Mouse (Mus musculus) left cerebral cortex, postnatal 14 days (tissue): Measurements from ENCODE around the gene C1ql2. TPM values are rescaled to one million over a fixed set of nuclear protein-coding genes. Genes with fewer than 3 reads are reported as not detected.

Experiments
- DNase-seq, 2 experiments: peaks; one replicate each; pipeline ENCODE4 v3.0.0; 2021 to 2022; ENCODE audit warnings: low spot score in 2 of 2, mixed read lengths in 1 of 2
- intact Hi-C: fragments of 180-260 bp; cut with DNase I; formaldehyde crosslinking; loops from one replicate; pipeline ENCODE4 v1.15.1; 2025
- long read RNA-seq, 2 experiments: library from polyadenylated mRNA; stranded (forward); transcript quantifications; one replicate each; pipeline ENCODE4 v2.0.0; 2021
- total RNA-seq, 2 experiments: library from RNA; stranded (reverse); gene quantifications; 2 replicates each; pipeline ENCODE4 v1.2.3; 2021

The C1ql2 gene
- 1 to 10 TPM; 1.8 to 6.9 TPM for total RNA-seq
- long read RNA-seq, experiment 1, transcript C1ql2-201 (2 exons, 2,000 nt), result major isoform, 15 of 15 reads
- long read RNA-seq, experiment 1, partial matches to known transcripts, result 0 of 15 reads
- long read RNA-seq, experiment 1, other reads (novel, unspliced or antisense), result 0 of 15 reads
- long read RNA-seq, experiment 2, partial matches to known transcripts, result 0 of 4 reads
- long read RNA-seq, experiment 2, other reads (novel, unspliced or antisense), result 0 of 4 reads

DNA sequence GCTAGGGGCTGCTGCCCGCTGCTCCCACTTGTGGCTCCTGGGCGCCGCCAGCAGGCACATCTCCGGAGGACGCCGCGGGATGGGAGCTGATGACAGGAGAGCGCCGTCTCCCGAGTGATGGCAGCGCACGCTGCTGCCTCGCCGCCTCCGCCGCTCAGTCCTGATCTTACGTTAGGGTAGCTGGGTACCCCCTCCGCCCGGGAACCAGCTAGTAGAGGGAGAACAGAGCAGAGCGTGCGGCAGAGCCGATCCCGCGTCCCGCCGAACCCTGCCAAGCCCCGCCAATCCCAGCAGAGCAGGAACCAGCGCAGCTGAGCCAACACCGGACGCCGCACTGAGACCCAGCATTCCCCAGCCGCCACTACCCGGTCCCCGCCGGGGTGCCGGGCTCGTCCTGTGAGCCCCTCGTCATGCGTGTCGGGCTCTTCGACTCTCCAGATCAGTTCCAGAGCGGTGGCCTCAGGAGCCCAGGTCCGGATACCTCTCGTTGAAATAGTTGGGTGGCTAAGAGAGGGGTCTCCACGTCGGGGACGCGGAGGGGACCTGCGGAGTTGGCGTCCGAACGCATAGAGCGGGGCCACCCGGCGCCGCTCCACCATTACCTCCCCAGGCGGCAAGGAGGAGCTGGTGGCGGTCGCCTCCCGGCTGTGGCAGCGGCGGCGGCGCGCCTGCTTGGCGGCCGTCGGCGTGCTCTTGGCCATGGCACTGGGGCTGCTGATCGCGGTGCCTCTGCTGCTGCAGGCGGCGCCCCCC lies at the start of gene C1ql2:
TSS of gene C1ql2 (plus strand) at position 164 of the 753 bp plus-strand sequence.
- DNase-seq, result peak; percentile 56 to 58
- intact Hi-C loops, result no loop called here

DNA sequence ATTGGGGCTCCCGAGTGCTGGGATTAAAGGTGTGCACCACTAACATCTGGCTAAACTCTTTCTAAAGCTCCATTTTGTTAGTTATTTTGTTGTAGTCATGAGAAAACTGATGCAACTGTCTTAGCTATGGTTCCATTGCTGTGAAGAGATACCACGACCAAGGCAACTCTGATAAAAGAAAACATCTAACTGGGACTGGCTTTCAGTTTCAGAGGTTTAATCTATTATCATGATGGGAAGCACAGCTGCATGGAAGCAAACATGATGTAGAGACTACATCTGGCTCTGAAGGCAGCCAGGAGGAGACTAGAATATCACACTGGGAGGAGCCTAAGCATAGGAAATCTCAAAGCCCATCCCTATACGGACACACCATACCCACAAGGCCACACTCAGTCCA lies 48.7 kb upstream of the C1ql2 start:
- no peak for DNase-seq
- intact Hi-C loops, result no loop called here

DNA sequence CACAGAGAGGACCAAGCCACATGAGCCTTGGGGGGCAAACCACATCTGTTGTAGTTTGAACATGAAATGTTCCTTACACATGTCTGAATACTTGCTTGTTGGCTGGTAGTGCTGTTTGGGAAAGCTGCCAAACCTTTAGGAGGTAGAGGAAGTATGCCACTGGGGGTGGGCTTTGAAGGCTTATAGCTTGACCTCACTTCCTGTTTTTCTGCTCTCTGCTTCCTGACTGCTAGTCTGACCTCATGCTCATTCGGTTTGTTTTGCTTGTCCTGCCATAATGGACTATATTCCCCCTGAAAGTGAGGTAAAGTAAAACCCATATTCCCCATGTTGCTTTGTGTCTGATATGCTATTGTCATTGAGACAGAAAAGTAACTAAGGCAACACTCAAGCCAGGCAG lies 46.6 kb upstream of the C1ql2 start:
- no peak for DNase-seq
- intact Hi-C loops, result no loop called here

DNA sequence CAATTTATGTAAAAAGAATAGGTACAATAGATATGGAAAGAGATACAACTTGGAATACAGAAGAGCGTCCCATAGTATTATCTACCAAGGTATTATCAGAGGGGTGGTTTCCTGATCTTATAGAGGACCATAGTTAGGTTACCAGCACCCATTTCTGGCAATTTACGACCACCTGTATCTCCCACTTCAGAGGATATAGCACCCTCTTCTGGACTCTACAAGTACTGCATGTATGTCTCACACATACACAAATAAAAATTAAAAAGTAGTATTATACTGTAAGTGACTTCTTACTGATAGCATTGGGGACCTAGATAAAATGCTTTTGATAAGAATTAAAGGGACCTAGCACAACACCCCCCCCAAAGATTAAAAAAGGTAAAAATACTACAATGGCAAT lies 43.4 kb upstream of the C1ql2 start:
- intact Hi-C loops, result no loop called here

DNA sequence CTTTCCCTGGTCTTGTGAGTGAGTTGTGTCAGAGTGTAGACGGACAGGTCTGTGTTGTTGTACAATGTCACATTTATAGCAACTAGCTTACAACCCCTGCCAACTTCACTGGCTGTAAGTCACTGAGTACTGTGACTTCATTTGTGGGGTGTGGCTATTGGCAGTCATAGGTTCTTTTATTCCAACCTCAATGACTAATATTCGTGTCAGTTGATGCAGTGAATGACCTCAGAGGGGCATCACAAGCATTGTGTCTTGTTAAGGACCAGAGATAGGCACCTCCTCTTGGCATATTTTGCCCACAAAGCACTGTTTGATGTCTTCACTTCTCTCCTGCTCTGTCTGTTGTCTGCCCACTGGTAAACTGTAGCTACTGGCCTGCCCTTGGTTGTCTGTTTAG lies 34.6 kb upstream of the C1ql2 start:
- intact Hi-C loops, result no loop called here
- DNase-seq, result no peak

More for the DNA sequence above, 43.4 kb upstream of the C1ql2 start:
- DNase-seq, result no peak

DNA sequence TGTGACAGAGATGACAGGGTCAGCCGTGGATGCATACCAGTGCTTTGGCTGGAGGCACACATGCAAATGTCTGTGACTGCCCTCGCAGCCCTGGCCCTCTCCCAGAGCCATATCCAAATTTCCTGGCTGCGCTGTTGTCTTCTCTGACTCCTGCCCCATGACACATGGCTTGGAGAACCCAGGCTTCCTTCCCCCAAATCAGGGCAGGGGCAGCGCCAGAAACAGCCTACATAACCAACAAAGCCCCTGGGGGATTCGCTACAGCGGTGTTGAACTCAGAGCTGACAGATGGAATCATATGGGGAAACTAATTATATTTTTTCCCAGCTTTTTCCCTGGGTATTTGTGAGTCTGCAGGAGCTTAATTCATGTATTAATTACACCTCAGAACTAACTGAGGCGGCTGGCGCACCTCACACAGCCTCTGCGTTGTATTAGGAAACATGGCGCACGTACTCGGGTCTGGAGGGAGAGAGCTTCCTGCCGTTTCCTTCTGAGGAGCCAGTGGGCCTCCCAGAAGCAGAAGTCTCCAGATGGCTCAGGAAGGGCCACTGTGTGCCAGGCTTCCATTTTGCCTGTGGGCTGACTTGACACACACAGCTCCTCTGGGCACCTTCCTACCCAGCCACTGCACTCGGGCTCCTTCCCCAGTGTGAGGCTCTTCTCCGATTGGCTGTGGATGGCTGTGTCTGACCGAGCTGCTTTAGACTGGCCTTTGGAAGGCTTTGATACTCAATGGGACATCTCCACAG lies 18.9 kb upstream of the C1ql2 start:
- no peak for DNase-seq

DNA sequence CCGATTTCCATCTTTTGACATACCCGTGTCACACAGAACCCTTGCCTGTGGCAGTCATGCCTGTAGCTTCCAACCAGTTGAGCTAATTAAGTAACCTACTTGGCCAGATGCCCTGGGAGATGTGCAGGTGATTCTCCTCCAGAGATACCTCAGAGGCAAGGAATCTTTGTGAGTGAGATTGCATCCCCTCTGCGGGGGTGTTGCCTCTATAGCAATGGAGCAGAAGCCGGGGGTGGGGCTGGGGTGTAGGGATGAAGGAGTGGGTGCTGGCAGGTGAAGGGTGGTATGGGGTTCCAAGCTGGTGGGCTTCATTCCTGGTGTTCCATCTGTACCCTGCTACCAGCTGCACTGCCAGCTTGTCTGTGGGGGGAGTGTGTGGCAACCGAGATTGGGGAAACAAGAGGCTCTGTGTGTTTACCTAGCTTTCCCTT lies 17.2 kb upstream of the C1ql2 start:
- intact Hi-C loops, result no loop called here
- DNase-seq, result no peak

More for the DNA sequence above, 18.9 kb upstream of the C1ql2 start:
- intact Hi-C loops, result no loop called here

DNA sequence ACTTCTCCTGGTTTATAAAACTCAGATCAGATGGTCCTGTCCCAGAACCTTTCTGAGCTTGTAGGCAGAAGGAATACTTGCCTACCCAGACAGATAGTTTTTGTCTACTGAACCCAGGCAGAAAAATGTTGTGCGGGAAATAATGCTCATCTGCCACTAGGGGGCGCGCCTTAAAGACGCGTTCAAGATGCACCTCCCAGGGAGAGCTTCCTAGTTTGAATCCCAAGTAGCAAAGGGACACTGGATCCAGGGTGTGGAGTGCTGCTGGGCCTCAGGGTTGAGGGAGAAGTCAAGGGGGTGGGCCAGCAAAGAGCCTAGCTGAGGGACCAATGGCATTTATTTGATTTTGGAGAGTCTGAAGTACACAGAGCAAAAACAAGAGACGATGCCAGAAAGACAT lies 12.7 kb upstream of the C1ql2 start:
- peak; percentile 50 to 62 for DNase-seq
- intact Hi-C loops, result no loop called here

DNA sequence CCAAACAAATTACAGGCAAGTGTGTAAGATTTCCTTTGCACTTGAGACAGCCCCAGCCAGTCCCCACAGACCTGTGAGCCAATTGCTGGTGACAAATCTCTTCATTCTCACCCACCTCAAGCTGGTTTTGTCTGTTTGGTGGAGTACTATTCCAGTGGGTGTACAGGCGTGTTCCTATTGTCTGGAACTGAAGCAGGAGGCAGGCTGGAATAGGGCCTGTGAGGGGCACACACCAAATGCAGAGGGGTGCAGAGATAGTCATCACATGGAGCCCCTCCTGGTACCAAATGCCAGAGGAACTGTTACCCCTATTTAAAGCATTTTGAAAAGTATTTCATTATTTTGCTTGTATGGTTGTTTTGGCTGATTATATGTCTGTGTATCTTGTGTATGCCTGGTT lies 12.2 kb upstream of the C1ql2 start:
- intact Hi-C loops, result no loop called here
- no peak for DNase-seq

DNA sequence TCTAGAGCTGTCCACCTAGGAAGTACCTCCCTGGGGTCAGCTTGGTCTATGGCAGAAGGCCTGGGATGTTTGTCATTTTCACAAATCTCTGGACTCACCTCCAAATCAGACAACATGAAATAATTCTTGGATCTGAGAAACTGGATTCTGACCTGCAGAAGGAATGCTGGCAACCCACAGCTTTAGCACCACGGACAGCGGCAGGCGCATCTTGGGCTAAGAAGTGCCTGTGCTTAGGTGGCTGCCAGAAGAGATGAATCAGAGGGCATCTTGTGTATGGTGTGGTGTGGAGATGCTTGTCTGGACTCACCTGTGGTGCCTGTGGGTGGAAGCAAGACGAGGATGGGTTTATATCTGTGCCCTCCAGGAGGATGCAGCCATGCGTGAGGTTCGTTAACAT lies 8.5 kb upstream of the C1ql2 start:
- intact Hi-C loops, result loop anchor here (5.0 to 10.0 kb wide), 2 partner anchors 137 to 215 kb away; no protein-coding TSS in a partner anchor
- DNase-seq, result no peak

DNA sequence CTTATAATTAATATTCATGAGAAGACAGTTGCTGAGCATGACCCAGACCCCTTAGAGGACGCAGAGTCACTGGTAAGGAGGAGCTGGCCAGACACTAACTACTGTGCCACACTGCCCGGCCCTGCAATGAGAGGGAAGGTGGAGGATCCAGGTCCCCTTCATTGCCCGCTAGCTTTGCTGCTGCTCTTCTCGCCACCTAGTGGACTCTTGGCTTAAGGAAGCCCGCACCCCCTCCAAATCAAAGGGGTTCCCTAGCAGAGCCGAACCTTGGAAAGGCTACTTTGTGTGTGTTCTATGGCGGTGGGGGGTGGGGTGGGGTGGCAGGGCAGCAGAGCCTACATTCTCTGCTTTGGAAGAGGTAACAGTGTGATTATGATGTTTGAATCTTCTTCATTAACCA lies 2.4 kb upstream of the C1ql2 start:
- DNase-seq, result peak in 1 of 2 experiments; percentile 26
- intact Hi-C loops, result loop anchor here (10.0 kb wide), 1 partner anchor 143 kb away; no protein-coding TSS in a partner anchor

DNA sequence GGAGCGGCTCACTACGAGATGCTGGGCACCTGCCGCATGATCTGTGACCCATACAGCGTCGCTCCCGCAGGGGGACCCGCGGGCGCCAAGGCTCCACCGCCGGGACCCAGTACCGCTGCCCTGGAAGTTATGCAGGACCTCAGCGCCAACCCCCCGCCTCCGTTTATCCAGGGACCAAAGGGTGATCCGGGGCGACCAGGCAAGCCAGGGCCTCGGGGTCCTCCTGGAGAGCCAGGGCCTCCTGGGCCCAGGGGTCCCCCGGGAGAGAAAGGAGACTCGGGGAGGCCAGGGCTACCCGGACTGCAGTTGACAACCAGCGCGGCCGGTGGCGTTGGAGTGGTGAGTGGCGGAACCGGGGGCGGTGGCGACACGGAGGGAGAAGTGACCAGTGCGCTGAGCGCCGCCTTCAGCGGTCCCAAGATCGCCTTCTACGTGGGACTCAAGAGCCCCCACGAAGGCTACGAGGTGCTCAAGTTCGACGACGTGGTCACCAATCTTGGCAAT lies 842 bp downstream of the C1ql2 start:
- DNase-seq, result no peak
- intact Hi-C loops, result no loop called here

DNA sequence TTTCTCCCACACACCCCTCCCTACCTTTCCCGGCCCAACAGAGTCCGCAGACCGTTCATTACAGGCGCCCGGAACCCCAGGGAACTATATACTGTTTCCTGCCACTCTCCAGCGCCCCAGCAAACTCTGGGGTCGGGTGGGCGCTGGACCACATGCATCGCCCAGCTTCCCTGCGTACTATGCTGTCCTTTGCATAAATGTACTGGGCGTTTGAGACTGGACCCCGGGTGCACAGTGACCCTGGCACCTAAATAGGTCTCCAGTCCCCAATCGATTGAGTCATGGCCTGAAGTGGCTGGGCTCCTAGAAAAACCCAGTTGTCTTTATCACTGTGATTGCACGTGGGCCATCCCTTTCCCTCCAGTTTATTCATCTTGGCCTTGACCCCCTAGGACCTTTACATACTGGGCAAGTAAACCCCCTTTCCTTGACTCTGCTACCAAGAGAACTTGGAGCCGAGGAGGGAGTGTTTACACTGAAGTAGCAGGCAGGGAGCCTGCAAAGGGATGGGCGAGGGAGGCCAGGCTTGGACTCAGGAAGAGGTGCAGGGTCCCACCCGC lies 1.5 kb downstream of the C1ql2 start:
- DNase-seq, result no peak
- intact Hi-C loops, result no loop called here

DNA sequence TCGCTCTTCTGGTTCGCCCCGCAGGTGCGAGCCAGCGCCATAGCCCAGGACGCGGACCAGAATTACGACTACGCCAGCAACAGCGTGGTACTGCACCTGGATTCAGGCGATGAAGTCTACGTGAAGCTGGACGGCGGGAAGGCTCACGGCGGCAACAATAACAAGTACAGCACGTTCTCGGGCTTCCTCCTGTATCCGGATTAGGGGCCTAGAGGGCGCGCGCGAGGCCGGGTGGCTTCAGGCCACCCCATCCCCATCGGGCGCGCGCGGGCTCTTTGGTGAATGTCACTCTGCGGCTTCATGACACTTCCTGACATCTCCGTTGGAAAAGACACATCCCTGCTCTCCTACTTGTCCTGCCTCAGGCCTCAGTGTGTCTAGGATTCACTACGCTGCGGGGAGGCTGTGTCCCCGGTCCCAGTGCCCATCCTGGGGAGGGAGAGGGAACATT lies 2.0 kb downstream of the C1ql2 start:
- intact Hi-C loops, result no loop called here

DNA sequence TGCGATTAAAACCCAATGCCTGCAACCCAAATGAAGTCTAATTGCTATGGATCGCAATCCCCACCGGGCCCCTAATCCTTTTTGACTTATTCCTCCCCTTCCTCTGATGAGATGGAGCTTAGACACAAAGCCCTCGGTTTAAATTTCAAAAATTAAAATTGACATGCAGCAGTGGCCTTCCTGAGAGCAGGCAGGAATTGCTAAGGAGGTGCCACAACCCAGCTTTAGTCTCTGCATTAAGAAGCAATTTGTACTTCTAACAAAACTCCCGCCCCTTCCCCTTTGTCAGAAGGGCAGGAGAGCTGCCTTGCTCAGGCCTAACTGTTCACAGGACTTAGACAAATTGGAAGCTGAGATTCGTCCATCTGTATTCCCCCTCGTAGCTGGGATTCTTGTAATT lies 4.6 kb downstream of the C1ql2 start:
- intact Hi-C loops, result no loop called here
- no peak for DNase-seq

More for the DNA sequence above, 2.0 kb downstream of the C1ql2 start:
- peak in 1 of 2 experiments; percentile 15 for DNase-seq

DNA sequence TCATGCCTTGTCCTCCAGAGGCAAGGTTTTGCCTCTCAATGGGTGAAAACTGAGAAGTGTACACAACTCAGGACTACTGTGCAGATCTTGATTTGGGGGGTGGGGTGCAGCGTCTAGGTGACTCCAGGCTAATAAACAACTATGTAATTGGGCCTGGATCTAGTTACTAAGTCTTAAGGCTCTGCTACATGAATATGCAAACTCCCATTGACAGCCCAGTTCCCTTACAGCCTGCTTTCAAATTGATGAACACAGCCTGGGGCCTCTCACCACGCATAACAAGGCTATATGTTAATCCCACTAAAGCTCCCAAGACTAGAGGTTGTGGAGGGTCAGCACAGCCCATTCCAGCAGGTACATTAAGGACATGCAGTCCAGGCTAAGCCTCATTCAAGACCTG lies 14.0 kb downstream of the C1ql2 start:
- no peak for DNase-seq
- intact Hi-C loops, result no loop called here

DNA sequence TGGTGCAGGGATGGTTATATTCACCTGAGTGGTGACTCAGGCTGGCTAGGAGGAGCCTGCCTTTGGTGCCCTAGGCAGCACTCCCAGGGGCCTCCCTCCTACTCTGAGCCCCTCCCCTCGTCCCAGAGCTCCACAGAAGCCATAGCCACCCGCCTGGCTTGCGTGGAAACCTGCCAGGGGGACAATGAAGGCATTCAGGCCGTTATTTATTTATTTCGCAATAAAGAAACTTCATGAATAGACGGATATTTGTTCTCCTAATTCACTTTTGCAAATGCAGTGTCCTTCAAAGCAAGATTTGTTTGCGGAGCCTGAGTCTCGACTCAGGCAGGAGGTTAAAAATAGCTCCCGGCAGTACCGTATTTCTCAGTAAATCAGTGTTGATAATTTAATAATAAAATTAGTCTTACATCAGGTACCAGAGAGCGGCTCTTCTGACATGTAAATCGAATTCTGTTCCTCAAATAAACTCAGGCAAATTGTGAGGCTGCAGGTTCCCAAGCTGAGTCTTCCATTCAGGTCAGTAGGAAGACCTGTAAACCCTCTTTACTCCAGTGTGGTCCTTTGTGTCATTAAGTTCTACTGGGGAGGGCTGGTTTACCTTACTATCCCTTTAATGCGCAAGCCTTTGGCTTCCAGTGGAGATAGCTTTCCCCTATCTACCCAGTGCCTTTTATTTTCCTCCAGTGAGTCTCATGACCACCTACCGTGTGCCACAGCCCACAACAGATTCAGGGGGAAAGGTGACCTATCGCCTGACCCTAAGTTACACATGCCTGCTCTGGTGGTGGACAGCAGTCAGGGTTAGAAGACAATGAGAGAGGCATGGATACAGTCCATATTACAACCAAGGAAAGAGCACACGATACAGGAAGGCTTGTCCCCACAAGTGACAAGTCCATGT lies 17.2 kb downstream of the C1ql2 start:
- DNase-seq, result peak; percentile 32 to 35
- intact Hi-C loops, result no loop called here

DNA sequence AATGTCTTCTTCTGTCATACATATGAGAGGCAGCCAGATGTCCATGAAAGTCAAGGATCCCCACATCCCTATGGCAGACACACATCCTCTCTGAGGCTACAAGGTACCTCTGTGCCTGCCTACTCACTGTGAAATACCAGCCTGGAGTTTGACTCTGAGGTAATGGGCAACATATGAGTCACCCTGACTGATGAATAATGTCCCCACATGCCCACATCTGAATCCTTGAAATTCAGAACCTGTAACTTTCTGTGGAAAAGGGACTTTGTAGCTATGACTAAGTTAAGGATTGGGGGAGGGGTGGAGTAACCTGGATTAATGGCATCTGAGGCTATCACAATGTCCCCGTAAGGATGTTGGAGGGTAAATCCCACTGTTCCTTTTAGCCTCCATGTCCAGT lies 23.3 kb downstream of the C1ql2 start:
- intact Hi-C loops, result no loop called here
- DNase-seq, result peak in 1 of 2 experiments; percentile 6

DNA sequence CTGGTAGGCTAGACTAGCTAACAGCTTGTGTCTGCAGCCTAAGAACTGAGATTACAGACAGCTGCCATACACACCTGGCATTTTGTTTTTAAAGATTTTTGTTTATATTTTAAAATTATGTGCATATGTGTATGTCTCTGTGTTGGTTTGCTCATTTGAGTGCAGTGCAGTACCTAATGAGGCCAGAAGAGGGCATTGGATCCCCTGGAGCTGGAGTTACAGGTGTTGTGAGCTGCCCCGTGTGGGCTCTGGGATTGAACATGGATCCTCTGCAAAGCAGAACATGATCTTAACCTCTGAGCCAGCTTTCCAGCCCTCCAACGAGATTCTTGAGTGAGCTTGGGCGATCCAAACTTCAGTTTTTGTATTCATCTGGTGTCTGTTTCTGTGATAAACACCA lies 27.8 kb downstream of the C1ql2 start:
- DNase-seq, result no peak
- intact Hi-C loops, result no loop called here
